Mouse (Mus musculus): ENCODE results near the gene Cntnap5b.

Gene Cntnap5b

DNA sequence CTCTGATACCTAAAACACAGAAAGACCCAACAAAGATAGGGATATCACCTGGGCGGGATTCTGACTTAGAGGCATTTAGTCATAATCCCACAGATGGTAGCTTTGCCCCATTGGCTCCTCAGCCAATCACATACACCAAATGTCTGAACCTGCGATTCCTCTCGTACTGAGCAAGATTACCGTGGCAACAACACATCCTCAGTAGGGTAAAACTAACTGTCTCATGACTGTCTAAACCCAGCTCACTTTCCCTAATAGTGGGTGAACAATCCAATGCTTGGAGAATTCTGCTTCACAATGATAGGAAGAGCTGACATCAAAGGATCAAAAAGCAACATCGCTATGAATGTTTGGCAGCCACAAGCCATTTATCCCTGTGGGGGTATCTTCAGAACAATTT, 407.5 kb downstream of the Cntnap5b start:
- DNase-seq: no peak

DNA sequence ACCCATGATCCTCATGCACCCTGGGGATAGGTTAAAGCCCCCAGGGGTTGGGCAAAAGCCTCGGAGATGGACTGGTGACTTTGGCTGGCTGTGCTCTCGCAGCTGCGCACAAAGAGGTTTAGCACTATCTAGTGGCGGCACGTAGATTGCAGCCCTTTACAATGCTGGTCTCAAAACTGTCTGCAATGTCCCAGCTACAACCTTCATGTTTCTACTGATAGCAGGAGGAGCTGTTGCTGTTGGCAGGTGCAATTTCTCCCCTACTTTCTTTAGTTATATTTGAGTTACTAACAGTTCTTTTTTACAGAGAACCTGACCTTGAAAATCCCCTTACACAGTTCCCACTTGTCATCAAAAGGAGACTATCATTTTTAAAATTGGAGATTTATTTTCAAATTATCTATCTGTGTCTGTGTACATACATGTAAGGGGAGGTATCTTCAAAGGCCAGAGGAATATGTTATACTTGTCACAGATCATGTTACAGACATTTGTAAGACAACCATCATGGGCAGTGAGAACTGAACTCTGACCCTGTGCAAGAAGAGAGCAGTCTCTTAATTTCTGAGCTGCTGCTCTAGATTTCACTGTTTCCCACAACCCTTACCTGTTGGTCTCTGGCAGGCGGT, 459.5 kb downstream of the Cntnap5b start:
- no peak for DNase-seq

DNA sequence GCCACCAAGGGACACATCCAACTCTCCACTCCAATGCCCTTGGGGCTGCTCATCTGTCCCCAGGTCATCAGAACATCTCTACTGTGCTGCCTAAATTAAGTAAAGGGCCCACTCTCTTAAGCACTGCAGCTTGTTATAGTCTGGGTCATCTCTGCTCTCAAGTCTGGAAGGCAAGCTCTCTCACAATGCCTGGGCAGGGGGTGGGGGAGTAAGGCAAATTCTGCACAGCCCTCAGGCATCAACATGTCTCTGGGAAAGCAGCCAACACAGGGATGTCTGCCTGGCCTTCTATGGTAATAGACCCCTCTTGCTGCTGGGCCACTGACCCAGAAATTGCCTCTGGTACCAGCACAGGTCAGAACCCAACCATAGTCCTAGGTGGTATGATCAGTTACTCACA, 479.4 kb downstream of the Cntnap5b start:
- no peak for DNase-seq

DNA sequence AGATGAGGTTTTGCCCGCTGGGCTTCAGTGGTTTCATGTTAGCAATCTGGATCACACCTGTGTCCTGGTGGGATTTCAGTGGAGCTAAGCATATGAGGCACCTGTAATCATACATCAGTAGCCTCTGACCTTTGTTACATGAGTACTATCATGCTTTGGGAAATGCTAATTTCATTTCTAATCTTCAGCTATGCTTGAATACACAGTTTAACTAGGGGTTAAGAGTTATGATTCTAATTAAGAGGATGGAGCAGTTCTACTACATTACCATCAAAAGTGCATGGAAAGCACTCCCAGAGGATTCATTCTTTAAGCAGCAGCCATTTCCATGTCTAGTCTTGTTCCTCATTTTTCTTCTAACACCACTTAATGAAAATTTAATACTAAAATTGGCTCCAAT, 538.1 kb downstream of the Cntnap5b start:
- no peak for DNase-seq

DNA sequence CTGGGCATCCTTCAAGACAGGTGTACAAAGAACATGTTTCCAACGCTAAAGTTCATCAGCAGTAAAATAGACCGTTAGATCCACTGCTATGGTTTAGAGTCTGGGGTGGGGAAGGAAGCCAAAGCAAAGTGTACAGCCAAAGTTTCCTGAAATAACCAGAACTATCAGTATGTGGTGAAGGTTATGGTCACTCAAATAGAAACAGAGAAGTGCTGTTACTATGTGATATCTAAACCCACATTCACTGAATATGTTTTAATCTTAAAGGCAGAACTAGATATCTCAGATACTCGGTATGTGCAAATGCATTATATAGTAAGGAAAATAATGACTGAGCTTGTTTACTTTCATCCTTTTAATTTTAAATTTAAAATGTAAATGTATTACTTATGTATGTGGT, 558.5 kb downstream of the Cntnap5b start:
- DNase-seq: no peak

DNA sequence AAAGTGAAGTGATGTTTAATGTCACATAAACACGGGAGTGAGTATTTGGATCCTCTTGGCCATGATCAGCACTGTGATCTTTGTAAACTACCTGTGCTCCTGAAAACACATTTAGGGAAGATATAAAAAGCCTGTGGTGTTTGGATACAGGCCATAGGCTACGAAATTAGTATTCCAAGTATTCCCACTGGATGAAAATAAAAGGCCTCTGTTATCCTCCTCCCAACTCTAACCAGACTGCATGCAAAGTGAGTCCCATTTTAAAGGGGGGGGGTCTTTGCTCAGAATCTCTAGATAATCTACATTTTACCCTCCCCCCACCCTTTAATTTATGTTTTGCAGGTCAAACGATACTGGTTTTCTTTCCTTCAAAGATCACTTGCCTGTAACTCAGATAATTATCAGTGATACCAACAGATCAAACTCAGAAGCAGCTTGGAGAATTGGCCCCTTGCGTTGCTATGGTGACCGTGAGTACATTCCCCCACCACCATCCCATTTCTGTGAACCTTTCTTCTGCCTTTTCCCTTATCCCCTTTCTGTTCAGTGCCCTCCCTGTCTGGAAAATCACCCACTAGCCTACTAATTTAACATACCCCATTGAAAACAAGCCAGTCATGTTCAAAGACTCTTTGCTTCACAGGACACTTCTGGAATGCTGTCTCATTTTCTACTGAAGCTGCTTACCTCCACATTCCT, 597.0 kb downstream of the Cntnap5b start:
- DNase-seq: no peak

DNA sequence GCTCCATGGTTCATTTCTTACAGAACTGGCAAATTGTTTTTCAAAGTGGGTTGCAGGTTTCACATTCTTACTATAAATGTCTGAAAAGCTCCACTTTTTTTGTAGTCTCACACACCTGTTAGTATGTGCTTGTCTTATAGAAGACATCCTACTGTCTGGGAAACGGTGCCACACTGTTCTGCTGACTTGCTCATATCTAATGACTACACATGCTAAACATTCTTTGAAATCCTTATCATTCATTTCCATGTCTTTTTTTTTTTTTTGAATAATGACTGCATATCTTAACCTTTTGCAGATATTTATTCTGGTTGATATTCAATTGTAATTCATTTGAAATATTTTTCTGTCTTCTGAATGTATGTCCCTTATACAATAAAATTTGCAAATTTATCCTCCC, 613.7 kb downstream of the Cntnap5b start:
- no peak for DNase-seq

DNA sequence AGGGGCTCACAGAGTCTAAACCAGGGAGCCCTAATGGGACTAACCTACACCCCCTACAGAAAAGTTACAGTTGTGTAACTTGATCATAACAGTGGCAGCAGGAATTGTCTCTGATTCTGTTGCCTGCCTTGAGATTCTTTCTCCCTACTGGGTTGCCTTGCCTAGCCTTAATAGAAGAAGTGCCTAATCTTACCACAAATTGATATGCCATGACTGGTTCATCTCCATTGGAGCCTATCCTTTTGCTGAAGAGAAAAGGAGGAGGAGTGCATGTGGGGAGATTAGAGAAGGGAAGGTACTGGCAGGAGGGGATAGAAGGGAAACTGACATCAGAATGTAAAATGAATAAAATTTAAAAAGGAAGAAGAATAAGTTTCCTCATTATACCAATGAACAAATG, 621.5 kb downstream of the Cntnap5b start:
- DNase-seq: no peak

DNA sequence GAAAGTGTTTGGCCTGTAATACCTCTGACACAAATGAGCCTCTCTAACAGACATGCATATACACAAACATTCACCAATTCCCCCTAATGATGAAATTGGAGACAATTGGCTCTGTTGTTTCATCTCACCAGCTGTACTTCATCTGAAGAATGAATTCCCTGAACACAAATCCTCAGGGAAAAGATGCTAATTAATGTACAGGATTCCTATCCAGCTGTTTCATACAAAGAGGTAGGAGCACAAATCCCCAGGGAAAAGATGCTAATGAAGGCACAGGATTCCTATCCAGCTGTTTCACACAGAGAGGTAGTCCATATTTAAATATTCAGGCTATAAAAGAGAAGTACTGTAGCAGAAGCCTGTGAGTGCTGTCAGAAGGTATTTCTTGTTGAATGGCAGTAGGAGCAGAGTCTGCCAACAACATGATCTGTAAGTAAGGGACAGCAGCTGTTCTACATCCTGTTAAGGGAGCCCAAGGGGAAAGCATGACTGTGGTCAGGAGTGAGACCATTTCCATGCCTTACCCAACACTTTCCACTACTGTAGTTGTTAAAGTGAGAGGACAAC, 644.2 kb downstream of the Cntnap5b start:
- DNase-seq: no peak

DNA sequence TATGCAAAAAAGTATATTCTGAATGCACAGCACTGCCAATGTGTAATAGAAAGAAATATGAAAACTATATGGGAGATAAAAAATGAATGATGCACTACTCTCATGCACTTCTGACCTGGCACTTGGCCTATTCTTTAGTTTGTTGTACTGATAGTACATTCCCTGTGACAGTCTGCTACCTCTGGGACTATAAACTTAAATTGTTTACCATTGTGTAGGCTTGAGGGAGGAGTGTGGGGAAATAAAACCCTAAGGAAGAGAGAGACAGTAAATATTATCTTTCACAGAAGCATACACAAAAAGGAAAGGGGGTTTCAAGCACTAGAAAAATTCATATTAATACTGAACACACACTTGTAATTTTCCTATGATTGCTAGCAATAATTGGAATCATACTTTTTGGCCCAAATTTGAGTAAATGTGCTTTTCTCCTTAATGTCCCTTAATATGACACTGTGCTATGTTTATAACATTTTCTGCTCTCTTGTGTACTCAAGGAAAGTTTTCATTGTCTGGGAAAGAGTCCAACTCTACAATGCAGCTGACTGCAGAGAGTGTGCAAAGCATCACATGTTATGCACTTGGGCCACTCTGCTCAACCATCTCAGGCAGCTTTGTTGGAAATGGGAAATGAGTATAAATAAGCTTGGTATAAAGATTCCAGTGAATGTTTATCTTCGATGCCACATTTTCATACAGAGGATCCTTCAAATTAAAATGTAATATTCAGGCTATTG, 657.6 kb downstream of the Cntnap5b start:
- no peak for DNase-seq

DNA sequence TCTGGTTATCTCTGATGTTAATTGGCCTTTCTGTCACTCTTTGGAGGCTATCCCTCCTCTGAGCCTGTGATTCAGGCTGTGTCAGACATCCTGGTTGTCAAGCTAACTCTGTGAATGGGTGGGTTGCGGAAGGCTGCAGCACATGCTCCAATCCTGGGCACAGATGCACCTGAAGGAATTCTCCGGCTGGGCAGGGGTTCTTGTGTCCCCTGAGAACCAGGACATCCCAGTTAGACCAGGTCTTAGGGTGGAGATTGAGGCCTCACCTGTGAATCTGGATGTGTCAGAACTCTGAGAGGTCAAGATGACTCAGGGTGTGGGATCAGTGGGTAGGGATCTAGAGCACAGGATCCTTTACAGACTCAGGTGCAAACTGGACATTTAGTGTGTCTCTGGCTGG, 691.3 kb downstream of the Cntnap5b start:
- no peak for DNase-seq

DNA sequence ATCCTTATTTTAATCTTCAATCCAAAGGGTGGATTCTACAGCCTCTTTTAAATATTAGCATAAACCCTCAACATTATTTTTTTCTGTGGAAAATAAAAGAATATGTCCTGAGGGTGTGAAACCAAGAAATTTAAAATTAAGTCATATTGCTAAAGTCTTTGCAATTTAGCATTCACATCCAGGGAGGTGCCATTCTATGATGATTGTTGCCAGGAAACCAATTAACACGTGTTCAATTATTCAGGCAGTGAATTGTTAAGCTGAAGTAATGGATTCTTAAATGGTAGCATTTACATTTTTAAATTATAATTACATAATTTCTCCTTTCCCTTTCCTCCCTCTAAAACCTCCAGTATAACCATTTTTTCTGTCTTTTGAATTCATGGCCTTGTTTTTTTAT, 692.7 kb downstream of the Cntnap5b start:
- DNase-seq: no peak

DNA sequence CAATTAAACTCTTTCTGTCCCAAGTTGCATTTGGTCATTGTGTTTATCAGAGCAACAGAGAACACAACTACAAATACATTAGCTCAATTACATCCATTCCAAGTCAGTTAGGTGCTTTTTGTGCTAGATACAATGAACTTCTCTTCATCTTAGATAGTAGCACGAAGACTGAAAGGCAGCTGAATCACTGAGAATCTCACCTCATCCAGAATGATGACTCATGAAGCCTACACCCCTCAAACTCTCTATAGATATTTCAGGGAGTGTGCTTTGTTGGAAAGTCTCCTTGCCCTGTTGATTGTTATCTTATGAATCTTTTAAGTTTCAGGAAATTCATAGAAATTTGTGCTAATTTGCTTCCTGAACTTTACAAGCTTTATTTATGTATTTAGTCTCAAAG, 695.0 kb downstream of the Cntnap5b start:
- no peak for DNase-seq

DNA sequence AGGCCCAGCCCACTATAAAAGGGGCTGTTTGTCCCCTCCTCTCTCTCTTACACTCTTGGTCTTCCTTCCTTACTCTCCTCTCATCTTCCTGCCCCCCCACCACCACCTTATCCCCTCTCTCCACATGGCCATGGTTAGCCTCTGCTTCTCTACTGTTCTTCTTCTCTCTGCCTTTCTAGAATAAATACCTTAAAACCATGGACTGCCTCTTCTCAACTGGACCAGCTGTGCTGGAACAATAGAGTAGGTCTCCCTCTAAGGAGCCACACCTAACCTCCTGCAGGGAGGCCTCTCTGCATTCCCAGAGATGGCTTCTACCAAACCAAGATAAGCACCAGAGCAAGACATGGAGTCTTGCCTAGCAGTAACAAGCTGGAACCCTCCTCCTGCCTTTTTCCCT, 737.3 kb downstream of the Cntnap5b start:
- DNase-seq: no peak
